Mouse (Mus musculus): Measurements from ENCODE around the gene Efcc1.

DNA sequence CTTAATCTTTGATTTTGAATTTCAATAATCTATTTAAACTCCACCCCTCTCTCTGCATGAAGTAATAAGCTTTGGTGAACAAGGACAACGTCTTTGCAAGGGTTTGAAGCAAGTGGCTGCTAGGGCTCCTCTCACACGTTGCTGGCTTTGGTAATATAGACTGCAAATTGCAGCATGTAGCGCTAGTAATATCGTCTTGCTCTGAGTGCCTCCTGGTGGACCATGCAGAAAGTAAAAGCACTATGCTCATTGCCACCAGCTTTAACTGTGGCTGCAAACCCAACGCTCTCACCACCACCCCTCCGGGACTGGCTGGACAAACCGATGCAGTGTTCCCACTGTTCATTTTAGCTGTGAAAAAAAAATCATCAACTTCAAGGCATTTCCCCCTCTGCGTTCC is 40.0 kb downstream of the Efcc1 start:
- TF ChIP-seq GATA1 (IDR thresholded peaks at IDR 0.05; ENCODE audit: borderline replicate concordance, low read length) (no peak), CTCF (IDR thresholded peaks at IDR 0.05; ENCODE audit: low read depth, low read length) (no peak), POLR2AphosphoS5 (IDR thresholded peaks at IDR 0.05; ENCODE audit: insufficient replicate concordance, low read depth, low read length) (no peak)
